Mouse (Mus musculus): ENCODE measurements around the gene Mov10l1.

DNA sequence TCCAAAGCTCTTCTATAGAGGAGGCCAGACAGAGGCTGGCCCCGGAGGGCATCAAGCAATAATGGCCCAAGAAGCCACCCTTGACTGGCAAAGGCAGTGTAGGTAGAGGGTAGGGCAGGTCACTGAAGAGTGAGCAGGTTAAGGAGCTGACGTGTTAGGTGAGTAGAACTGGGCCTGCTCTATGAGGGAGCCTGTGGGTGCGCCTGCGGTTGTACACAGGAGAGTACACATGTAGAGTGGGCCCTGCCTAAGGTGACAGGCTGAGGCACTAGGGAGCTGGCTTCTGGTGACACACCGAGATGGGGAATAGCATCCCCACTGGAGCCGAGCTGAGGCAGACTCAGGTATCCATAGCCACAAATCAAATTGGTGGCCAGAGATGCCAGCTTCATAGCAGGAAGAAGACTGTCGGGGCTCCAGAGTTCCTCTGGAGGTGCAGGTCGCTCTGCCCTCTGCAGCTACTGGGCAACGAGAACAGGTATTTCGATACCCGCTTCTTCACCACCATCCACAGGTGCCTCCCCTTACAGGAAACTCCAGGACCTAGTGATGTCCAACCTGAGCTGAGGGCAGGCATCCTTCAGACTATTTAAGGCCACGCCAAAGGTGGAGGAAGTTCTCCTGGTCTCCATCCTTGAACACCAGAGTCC lies 78.2 kb downstream of the Mov10l1 start:
- TF ChIP-seq CTCF (IDR thresholded peaks at IDR 0.05; ENCODE audit: control insufficient read depth, insufficient read depth, insufficient read length) (no peak), MYOD1 (IDR thresholded peaks at IDR 0.05; ENCODE audit: control insufficient read depth, insufficient read length, low read depth) (no peak), MAX (IDR thresholded peaks at IDR 0.05) (no peak), MYOG (IDR thresholded peaks at IDR 0.05; ENCODE audit: control insufficient read depth, extremely low read depth, insufficient read length) (no peak), USF1 (IDR thresholded peaks at IDR 0.05; ENCODE audit: low read depth) (no peak), CEBPB (IDR thresholded peaks at IDR 0.05; ENCODE audit: low read depth) (no peak)

Measured in C2C12 (cell line).